Mouse (Mus musculus) cerebellum, adult 2 months (tissue): ENCODE results near the gene Tubd1. TPM values are rescaled to one million over a fixed set of nuclear protein-coding genes. Genes with fewer than 3 reads are reported as not detected.

Source experiments
- DNase-seq, 2 experiments: peaks; one replicate each; pipeline ENCODE4 v3.0.0; 2021
- H3K27ac ChIP-seq: fragments of 200-500 bp; 2 replicates; pipeline ENCODE4 v1.5.1; 2012; ENCODE audit warnings: low read length, control low read depth, inconsistent platforms; ENCODE audit not compliant: insufficient read depth
- H3K27me3 ChIP-seq: fragments of 200-500 bp; 2 replicates; pipeline ENCODE4 v1.6.1; 2012; ENCODE audit warnings: inconsistent platforms, mild to moderate bottlenecking, low read length, moderate library complexity; ENCODE audit not compliant: control insufficient read depth, insufficient read depth
- H3K4me1 ChIP-seq: fragments of 200-500 bp; 2 replicates; pipeline ENCODE4 v1.6.1; 2011; ENCODE audit warnings: low read length; ENCODE audit not compliant: control insufficient read depth, insufficient read depth
- H3K4me3 ChIP-seq: fragments of 200-500 bp; replicated peaks from 2 replicates; pipeline ENCODE3; 2011; ENCODE audit warnings: mild to moderate bottlenecking, low read depth, low read length, control low read depth; ENCODE audit not compliant: insufficient read depth
- CTCF ChIP-seq: fragments of 200-500 bp; IDR thresholded peaks from 2 replicates; pipeline ENCODE4 v1.5.1; 2011; ENCODE audit warnings: low read depth, mild to moderate bottlenecking, control low read depth, low read length, moderate library complexity, borderline replicate concordance; ENCODE audit not compliant: insufficient read depth
- POLR2A ChIP-seq: fragments of 200-500 bp; IDR thresholded peaks from 2 replicates; pipeline ENCODE4 v1.6.1; 2011; ENCODE audit warnings: low read length, control low read depth, borderline replicate concordance; ENCODE audit not compliant: insufficient read depth
- WGBS: fragments of 180-500 bp; shearing (Covaris S2); methylation state at CpG from one replicate; pipeline ENCODE4 v1.1.7; 2018; 5-methylcytosine and 5-hydroxymethylcytosine counted together
- polyA plus RNA-seq: library from polyadenylated mRNA; depleted of rRNA; stranded (reverse); fragments of >200 nt; gene quantifications from 2 replicates; pipeline ENCODE4 v1.2.3, GENCODE M21; 2012; rRNA removed

Tubd1 gene
- 3.5 and 4.0 TPM in 2 replicates for polyA plus RNA-seq

DNA sequence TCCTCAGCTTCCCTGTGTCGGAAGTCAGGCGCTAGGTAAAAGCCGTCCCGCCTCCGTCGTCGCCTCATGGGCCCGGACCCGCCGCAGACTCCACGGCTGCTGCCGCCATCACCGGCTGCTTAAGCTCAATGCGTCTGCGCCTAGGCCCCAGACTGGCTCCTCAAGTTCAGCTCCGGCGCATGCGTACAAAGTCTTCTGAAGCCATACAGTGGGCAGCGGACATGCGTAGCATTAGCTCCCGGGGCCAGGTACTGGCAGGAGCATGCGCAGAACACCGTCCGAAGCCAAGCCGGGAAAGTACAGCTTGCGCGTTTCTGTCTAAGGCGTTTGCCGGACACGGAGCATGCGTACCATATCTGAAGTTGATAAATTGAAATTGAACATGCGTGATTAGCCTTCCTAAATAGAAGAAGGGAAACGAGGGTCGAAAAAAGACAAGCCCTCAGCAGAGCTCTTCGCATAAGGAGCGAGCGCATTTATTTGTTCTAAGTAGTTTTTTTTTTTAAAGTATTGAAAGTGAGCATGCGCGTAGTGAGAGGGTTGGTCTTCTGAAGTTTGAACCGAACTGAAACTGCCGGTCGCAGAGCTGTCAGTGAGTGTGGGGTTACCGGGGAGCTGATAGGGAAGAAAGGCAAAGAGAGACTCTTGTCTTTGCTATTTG, at the start of gene Tubd1, which contains the start of gene Rps6kb1:
TSS of gene Tubd1 (plus strand) at position 353 of the 661 bp plus-strand sequence.
TSS of gene Rps6kb1 (minus strand) at position 167 of the 661 bp plus-strand sequence.
- Histone ChIP-seq H3K27me3 (no peaks in the 10 kb centered on the region), H3K4me3 (peak within 1 kb of the TSS; percentile 81), H3K27ac (peak within 1 kb of the TSS; percentile 26; the same call in 1 of the 2 replicates), H3K4me1 (no peaks in the 10 kb centered on the region)
- DNase-seq, result peak; percentile 99
- under 1% methylated on average over 43 of the region's 43 CpGs for WGBS
- TF ChIP-seq POLR2A (peak; percentile 88), CTCF (no peak)

DNA sequence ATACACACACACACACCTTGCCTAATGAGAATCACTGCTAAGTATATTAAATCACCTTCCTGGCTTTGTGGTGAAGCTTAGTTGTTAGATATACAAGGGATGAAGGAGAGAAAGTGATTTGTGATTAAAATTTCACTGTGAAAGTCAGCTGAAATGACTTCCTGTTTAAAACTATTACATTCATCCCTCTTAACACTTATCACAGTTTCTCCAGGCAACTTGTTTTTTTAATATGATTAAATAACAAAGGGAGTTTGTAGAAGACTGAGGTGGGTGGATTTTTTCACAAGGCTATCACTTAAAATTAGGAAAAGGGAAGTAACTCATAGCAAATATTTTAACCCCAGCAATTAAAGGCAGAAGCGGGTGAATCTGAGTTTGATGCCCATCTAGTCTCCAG, 47.4 kb upstream of the Tubd1 start:
- WGBS, result 98% methylated on average over 1 of the region's 1 CpGs
- H3K27ac ChIP-seq, result no peak overlapping the region
- H3K4me1 ChIP-seq, result no peaks in the 10 kb centered on the region
- TF ChIP-seq CTCF (no peak), POLR2A (no peak)
- no peaks in the 10 kb centered on the region for H3K27me3 ChIP-seq
- DNase-seq, result no peak
- no peak overlapping the region for H3K4me3 ChIP-seq

DNA sequence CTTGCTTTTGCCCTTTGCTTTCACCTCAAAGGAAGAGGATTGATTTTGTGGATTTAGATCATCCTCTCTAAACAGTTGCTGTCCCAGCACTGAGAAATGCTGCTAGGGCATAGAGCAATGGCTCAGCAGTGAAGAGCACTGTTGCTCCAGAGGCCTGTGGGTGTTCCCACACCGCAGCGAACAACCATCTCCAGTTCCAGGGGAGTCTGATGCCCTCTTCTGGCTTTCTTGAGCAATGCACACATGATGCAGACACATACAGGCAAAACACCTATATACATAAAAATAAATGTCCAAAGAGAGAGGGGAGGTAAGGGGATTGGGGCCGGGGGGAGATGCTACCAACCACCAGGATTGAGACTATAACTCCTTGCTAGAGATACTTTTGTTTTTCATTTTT, 46.9 kb upstream of the Tubd1 start:
- WGBS, result 72% methylated on average over 3 of the region's 3 CpGs

DNA sequence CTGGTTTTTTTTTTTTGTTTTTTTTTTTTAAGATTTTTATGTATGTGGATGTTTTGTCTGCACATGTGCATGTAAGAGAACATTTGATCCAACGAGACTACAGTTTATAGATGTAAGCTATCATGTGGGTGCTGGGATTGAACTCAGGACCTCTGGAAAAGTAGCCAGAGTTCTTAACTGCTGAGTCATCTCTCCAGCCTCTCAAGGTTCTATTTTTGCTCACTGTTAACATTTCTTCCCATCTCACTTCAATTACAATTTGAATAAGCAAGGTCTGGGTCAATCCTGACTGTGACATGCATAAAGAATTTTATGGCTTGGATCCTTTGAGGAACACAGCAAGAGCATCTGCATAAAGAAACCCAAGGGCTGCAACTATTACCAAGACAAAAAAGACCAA, 44.0 kb upstream of the Tubd1 start:
- Histone ChIP-seq H3K4me1 (no peaks in the 10 kb centered on the region), H3K27ac (no peak overlapping the region), H3K4me3 (no peak overlapping the region), H3K27me3 (no peaks in the 10 kb centered on the region)
- DNase-seq, result no peak
- WGBS, result 63% methylated on average over 1 of the region's 1 CpGs
- TF ChIP-seq POLR2A, result no peak
- no peak for TF ChIP-seq CTCF

More for the DNA sequence above, 46.9 kb upstream of the Tubd1 start:
- no peak for TF ChIP-seq POLR2A
- TF ChIP-seq CTCF, result no peak
- Histone ChIP-seq H3K27ac (no peak overlapping the region), H3K4me1 (no peaks in the 10 kb centered on the region), H3K27me3 (no peaks in the 10 kb centered on the region), H3K4me3 (no peak overlapping the region)
- no peak for DNase-seq

DNA sequence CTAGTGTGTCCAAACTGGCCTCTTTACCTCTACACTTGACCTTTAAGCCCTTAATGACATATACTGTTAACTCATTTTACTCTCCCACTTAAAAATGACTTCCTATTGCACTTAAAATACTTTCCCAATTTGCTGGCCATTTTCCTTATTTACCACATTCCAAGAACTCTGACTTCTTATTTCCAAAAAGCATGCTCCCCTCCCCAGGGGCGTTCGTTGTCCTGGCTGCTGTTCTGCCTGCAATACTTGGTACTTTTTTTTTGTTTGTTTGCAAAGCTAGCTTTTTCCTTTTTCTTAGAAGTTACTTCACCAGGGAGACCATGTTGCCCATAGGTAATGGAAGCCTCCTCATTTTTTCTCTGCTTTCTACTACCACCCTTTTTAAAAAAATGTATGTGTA, 41.7 kb upstream of the Tubd1 start:
- Histone ChIP-seq H3K27ac (no peak overlapping the region), H3K4me1 (no peaks in the 10 kb centered on the region), H3K27me3 (no peaks in the 10 kb centered on the region), H3K4me3 (no peak overlapping the region)
- WGBS, result 93% methylated on average over 2 of the region's 2 CpGs
- DNase-seq, result no peak
- TF ChIP-seq CTCF (no peak), POLR2A (no peak)

DNA sequence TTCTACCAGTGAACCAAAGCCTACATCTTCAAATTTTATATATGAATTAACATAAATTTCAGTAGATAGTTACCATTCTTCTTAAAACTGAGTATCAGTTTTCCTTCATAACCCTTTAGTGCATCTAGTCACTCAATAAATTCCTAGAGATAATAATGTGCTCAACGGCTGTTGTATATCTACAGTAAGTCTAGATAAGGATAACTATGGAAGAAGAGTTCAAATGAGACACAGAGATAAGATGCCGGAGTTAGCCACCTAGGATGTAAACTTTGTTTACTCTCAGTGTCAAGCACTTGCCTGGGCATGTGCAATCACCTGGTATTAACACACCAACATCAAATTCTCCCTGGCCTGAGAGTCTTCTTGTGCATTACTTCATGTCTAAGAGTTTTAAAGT, 37.5 kb upstream of the Tubd1 start:
- TF ChIP-seq CTCF, result no peak
- TF ChIP-seq POLR2A, result no peak
- Histone ChIP-seq H3K27me3 (no peaks in the 10 kb centered on the region), H3K4me3 (no peak overlapping the region), H3K27ac (no peak overlapping the region), H3K4me1 (no peaks in the 10 kb centered on the region)
- DNase-seq, result no peak
- WGBS, result 94% methylated on average over 2 of the region's 2 CpGs

DNA sequence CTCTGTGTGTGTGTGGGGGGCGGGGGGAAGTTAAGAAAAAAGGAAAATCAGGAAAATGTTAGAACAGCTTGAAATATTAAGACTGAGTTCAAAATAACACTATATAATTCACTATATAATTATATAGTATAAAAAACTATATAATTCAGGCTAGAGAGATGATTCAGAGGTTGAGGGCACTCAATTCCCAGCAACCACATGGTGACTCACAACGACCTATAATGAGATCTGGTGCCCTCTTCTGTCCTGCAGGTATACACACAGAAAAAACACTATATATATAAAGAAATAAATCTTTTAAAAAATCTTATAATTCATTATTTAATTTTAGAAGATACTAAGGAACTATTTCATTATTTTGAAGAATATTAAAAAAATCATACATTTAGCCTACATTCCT, 36.8 kb upstream of the Tubd1 start:
- no peak overlapping the region for H3K4me3 ChIP-seq
- TF ChIP-seq POLR2A, result no peak
- TF ChIP-seq CTCF, result no peak
- DNase-seq, result no peak
- 91% methylated on average over 2 of the region's 2 CpGs for WGBS
- no peaks in the 10 kb centered on the region for H3K4me1 ChIP-seq
- H3K27ac ChIP-seq, result no peak overlapping the region
- H3K27me3 ChIP-seq, result no peaks in the 10 kb centered on the region

DNA sequence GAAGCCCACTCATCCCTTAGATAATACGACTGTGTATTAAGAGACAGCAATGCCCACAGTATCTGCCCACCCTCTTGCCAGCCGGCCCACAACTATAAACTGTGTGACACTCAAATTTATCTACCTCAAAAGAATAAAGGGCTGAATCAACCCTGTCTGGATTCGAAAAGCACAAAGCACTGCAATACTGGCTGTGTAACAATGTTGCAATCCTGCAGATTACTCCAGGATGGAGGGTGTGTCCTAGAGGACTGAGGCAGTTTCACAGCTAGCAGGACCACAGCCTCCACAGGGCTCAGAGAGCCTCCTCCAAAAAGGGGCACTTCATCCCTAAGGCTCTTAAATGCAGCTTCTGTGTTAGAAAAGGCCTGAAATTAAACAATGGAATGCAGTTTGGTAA, 28.2 kb upstream of the Tubd1 start:
- H3K4me3 ChIP-seq, result no peak overlapping the region
- no peak for TF ChIP-seq POLR2A
- TF ChIP-seq CTCF, result no peak
- WGBS, result 96% methylated on average over 3 of the region's 3 CpGs
- DNase-seq, result no peak
- H3K27me3 ChIP-seq, result no peaks in the 10 kb centered on the region
- H3K27ac ChIP-seq, result no peak overlapping the region
- H3K4me1 ChIP-seq, result no peaks in the 10 kb centered on the region
